Mouse (Mus musculus): Measurements from ENCODE around the gene Ergic2.

GRCm38 (mm10) chr6:148222686-148223085, 10.5 kb upstream of the Ergic2 start:
- TF ChIP-seq POLR2A (IDR thresholded peaks at IDR 0.05; ENCODE audit: insufficient read length, low read depth) (no peak), POLR2AphosphoS2 (IDR thresholded peaks at IDR 0.05; ENCODE audit: insufficient read length, low read depth) (no peak), TCF12 (IDR thresholded peaks at IDR 0.05; ENCODE audit: insufficient read depth, poor library complexity, severe bottlenecking) (no peak), E2F4 (IDR thresholded peaks at IDR 0.05; ENCODE audit: insufficient read depth) (no peak), USF1 (IDR thresholded peaks at IDR 0.05; ENCODE audit: low read depth) (no peak), TCF3 (IDR thresholded peaks at IDR 0.05; ENCODE audit: insufficient read length, low read depth) (no peak), CEBPB (IDR thresholded peaks at IDR 0.05; ENCODE audit: insufficient read depth, poor library complexity, severe bottlenecking) (no peak), MAX (IDR thresholded peaks at IDR 0.05; ENCODE audit: low read depth) (no peak), SRF (IDR thresholded peaks at IDR 0.05; ENCODE audit: control insufficient read depth, insufficient read length, low read depth) (no peak), REST (IDR thresholded peaks at IDR 0.05; ENCODE audit: insufficient read depth, insufficient read length) (no peak)

All from myocyte (in vitro differentiated cells).